Mouse (Mus musculus): ENCODE data around the gene Ezh1. TPM values are rescaled to one million over a fixed set of nuclear protein-coding genes. Genes with fewer than 3 reads are reported as not detected.

Gene Ezh1
- total RNA-seq, 1 experiment from 2014 or later: 15.3 TPM

DNA sequence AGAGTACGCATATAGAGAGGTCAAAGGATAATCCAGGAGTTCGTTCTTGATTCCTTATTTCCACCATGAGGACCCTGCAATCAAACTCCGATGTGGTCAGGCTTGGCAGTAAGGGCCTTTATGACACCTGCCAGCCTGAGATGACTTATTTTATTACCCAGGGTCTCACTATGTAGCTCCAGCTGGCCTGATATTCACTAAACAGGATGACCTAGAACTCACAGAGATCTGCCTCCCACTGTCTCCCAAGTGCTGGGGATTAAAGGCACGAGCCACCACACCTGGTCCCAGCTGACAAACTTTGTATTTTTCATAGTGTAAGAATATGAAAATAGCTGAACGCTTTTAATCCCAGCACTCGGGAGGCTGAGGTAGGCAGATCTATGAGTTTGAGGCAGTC, 71.1 kb downstream of the Ezh1 start:
- no peak for ATAC-seq (replicated peaks; ENCODE audit: low read depth, poor library complexity, severe bottlenecking)

GRCm38 (mm10) chr11:101154648-101155047, 71.6 kb downstream of the Ezh1 start:
- ATAC-seq (replicated peaks; ENCODE audit: low read depth, poor library complexity, severe bottlenecking): no peak

DNA sequence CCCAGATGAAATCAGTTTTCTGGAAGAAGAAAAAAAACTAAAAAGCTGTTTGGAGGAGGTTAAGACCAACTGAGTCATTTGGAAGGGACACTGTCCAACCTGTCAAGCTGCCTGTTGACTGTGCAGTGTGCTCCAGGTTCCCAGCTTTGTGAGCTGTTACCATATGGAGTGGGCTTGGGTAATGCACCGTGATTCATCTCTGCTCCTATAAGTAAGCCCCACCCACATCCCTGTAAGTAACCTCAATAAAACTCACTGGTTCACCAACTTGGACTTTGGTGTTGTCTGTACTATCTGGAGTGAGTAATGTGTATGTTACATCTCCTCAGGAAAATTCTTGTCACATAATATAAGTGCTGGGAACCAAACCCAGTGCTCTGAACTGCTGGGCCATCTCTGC, 73.4 kb downstream of the Ezh1 start:
- no peak for ATAC-seq (replicated peaks; ENCODE audit: low read depth, poor library complexity, severe bottlenecking)

GRCm38 (mm10) chr11:101151063-101151462, 75.2 kb downstream of the Ezh1 start:
- no peak for ATAC-seq (replicated peaks; ENCODE audit: low read depth, poor library complexity, severe bottlenecking)

DNA sequence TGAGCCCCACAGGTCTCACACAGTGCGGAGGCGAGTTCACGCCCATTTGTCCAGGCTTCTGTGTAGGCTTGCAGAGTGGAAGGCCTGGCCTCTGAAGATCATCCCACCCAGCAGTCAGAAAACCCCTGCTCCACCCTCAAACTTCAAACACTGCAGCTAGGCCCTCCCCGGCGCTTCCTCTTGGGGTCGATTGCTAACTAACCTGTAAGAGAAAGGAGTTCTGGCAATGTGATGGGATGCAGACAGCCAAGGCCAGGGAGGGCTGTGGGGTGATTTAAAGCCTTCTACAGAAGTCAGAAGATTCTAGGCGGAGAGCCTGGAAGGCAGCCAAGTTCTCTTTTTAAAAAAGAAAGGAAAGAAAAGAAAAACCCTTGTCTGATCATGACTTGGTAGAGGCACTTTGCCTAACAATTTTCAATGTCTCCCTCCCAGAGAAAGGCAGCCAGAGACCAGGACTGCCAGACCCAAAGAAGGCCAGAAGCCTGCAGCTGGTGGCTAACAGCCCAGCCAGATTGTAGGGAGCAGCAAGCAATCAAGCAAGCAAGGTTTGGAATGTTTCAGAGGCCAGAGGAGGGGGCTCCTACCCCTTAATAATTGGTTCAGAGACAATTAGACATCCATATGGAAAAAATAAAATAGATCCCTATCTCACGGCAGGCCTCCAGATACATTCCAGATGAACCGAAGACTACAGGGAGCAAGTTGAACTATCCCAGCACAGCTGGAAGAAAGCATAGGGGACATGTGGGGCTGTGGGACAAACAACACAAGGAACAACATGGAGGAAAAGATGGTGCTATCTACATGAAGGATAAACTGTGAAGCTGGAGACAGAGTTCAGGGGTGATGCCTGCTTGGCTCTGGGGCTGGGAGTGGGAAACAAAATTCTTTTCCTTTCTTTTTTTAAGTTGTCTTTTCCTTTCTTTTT, 76.8 kb downstream of the Ezh1 start:
- ATAC-seq (replicated peaks; ENCODE audit: low read depth, poor library complexity, severe bottlenecking): no peak

DNA sequence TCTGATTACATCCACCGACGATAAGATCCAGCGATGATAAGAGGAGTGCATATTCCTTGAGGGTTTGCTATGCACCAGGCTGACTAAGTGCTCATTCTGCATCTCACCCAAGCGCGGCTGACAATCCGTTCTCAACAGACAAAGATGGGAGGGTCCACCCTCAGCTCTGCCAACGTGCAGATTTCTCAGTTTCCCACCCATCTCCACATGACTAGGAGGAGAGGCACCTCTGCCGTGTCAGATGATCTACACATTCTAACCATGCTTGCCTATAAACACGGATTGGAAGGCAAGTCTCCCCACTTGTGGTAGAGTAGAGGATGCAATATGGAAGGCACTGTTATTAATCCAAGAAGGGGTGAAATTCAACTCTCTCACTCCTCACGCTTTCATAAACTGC, 77.5 kb downstream of the Ezh1 start:
- ATAC-seq (replicated peaks; ENCODE audit: low read depth, poor library complexity, severe bottlenecking): no peak

- no peak for ATAC-seq (replicated peaks; ENCODE audit: low read depth, poor library complexity, severe bottlenecking)
Observed at GRCm38 (mm10) chr11:101146377-101146776, 79.9 kb downstream of the Ezh1 start.

GRCm38 (mm10) chr11:101143338-101144225, 82.7 kb downstream of the Ezh1 start:
- ATAC-seq (replicated peaks; ENCODE audit: low read depth, poor library complexity, severe bottlenecking): peak; percentile 73

- no peak for ATAC-seq (replicated peaks; ENCODE audit: low read depth, poor library complexity, severe bottlenecking)
Observed at GRCm38 (mm10) chr11:101142215-101142967, 83.9 kb downstream of the Ezh1 start.

Other genes with a start within 250 kb of the Ezh1 start
- 16.2 and 25.9 TPM in 2 replicates for gene Atp6v0a1, start 217.0 kb downstream of the Ezh1 start, total RNA-seq (2017)
- 4.5 and 8.3 TPM in 2 replicates for gene Naglu, start 156.5 kb downstream of the Ezh1 start, total RNA-seq (2017)
- gene Hsd17b1, start 148.1 kb downstream of the Ezh1 start, total RNA-seq (2017): 1.2 TPM in 1 of 2 replicates, not detected in the other
- gene Coasy, start 143.9 kb downstream of the Ezh1 start, total RNA-seq (2017): 13.3 and 23.2 TPM in 2 replicates
- gene Mlx, start 139.2 kb downstream of the Ezh1 start, total RNA-seq (2017): 30.0 and 31.1 TPM in 2 replicates
- gene Psmc3ip, start 131.0 kb downstream of the Ezh1 start, total RNA-seq (2017): 46.7 and 57.6 TPM in 2 replicates
- 21.7 and 32.1 TPM in 2 replicates for gene Retreg3, start 106.6 kb downstream of the Ezh1 start, total RNA-seq (2017)
- 32.5 and 37.8 TPM in 2 replicates for gene Tubg1, start 106.5 kb downstream of the Ezh1 start, total RNA-seq (2017)
- not detected in 2 replicates for gene Tubg2, start 70.6 kb downstream of the Ezh1 start, total RNA-seq (2017)
- 0.05 TPM in 2 replicates for gene Cntnap1, start 55.9 kb downstream of the Ezh1 start, total RNA-seq (2017)
- gene Plekhh3, start 55.1 kb downstream of the Ezh1 start, total RNA-seq (2017): 0.15 and 0.32 TPM in 2 replicates
- gene Ccr10, start 51.0 kb downstream of the Ezh1 start, total RNA-seq (2017): not detected in 2 replicates
- gene Ramp2, start 19.6 kb upstream of the Ezh1 start, total RNA-seq (2017): 0.58 TPM in 1 of 2 replicates, not detected in the other
- gene Vps25, start 27.2 kb upstream of the Ezh1 start, total RNA-seq (2017): 51.5 and 61.9 TPM in 2 replicates
- gene Wnk4, start 34.1 kb upstream of the Ezh1 start, total RNA-seq (2017): not detected in 2 replicates
- 1.5 and 5.4 TPM in 2 replicates for gene Cntd1, start 52.5 kb upstream of the Ezh1 start, total RNA-seq (2017)
- gene Coa3, start 52.7 kb upstream of the Ezh1 start, total RNA-seq (2017): 34.3 and 43.1 TPM in 2 replicates
- gene Becn1, start 75.8 kb upstream of the Ezh1 start, total RNA-seq (2017): 152 and 208 TPM in 2 replicates
- gene Psme3, start 89.8 kb upstream of the Ezh1 start, total RNA-seq (2017): 112 and 153 TPM in 2 replicates
- 0.78 and 2.4 TPM in 2 replicates for gene Aoc2, start 98.6 kb upstream of the Ezh1 start, total RNA-seq (2017)
- gene Aoc3, start 104.1 kb upstream of the Ezh1 start, total RNA-seq (2017): under 0.01 and 0.29 TPM in 2 replicates
- gene G6pc, start 141.1 kb upstream of the Ezh1 start, total RNA-seq (2017): not detected in 2 replicates
- 51.6 and 69.0 TPM in 2 replicates for gene Aarsd1, start 191.2 kb upstream of the Ezh1 start, total RNA-seq (2017)
- 1.1 and 17.0 TPM in 2 replicates for gene Gm27029, start 198.3 kb upstream of the Ezh1 start, total RNA-seq (2017)
- gene Rundc1, start 198.6 kb upstream of the Ezh1 start, total RNA-seq (2017): 3.1 and 5.4 TPM in 2 replicates
- gene Ptges3l, start 198.9 kb upstream of the Ezh1 start, total RNA-seq (2017): not detected in 2 replicates
- 3,230 and 4,557 TPM in 2 replicates for gene Rpl27, start 215.8 kb upstream of the Ezh1 start, total RNA-seq (2017)
- 29.9 and 33.1 TPM in 2 replicates for gene Ifi35, start 221.9 kb upstream of the Ezh1 start, total RNA-seq (2017)
- gene Rnd2, start 238.5 kb upstream of the Ezh1 start, total RNA-seq (2017): 2.8 and 3.1 TPM in 2 replicates
- 14.4 and 15.5 TPM in 2 replicates for gene Vat1, start 239.8 kb upstream of the Ezh1 start, total RNA-seq (2017)

Data from common myeloid progenitor, adult 5-6 weeks (primary cell).